Mouse (Mus musculus): Measurements from ENCODE around the gene Slc8a2.

DNA sequence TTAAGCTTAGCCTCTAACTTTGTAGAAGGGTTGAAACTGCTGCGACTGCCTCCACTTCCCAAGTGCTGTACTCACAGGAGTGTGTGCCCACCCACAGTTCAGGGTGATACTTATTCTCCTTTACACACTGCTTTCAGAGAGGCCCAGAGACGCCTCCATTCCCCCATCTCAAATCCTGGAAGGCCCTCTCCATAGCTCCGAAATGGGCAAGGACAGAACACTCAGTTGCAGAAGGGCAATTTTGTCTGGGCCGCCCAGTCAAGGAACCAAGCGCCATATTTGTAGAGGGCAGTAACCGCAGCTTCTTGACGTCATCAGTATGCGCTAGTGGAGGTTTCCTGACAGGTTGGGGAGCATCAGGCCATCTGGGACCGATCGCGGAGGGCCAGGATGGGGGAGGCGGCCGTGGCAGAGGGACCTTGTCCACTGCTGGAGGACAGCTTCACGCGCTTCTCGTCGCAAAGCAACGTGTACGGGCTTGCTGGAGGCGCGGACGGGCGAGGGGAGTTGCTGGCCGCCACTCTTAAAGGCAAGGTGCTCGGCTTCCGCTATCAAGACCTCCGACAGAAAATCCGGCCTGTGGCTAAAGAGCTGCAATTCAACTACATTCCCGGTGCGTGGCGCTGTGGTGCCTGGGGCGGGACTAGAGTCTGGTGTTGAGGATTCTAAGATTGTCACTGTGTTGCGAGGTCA lies 9.9 kb upstream of the Slc8a2 start, which contains the start of gene Kptn:
- TF ChIP-seq POLR2A (IDR thresholded peaks at IDR 0.05; ENCODE audit: low read depth, low read length) = peak; percentile 18
- peak; percentile 85 for TF ChIP-seq CTCF (conservative IDR thresholded peaks at IDR 0.05; ENCODE audit: insufficient read depth, insufficient read length, low read depth, low read length)
